Mouse (Mus musculus) MEL (cell line): Measurements from ENCODE around the gene M6pr.

Source experiments
- CHD2 ChIP-seq: IDR thresholded peaks from 2 replicates; pipeline ENCODE4 v1.6.1; 2011; ENCODE audit warnings: low read length, improper control_type of control experiment
- CTCF ChIP-seq, 3 experiments: IDR thresholded peaks in 2 of 3; conservative IDR thresholded peaks in 1 of 3; 2 replicates each; pipeline ENCODE4 v1.5.1; 2011 to 2012; ENCODE audit warnings: low read length in 3 of 3, low read depth in 2 of 3, mild to moderate bottlenecking in 2 of 3, improper control_type of control experiment in 1 of 3, inconsistent platforms in 1 of 3, mixed read lengths in 1 of 3, moderate library complexity in 1 of 3; ENCODE audit not compliant: control insufficient read depth in 1 of 3, insufficient read depth in 1 of 3, poor library complexity in 1 of 3, severe bottlenecking in 1 of 3
- POLR2A ChIP-seq, 2 experiments: IDR thresholded peaks; 2 replicates each; pipeline ENCODE4 v1.6.1; 2011 to 2012; ENCODE audit warnings: low read length in 2 of 2, mild to moderate bottlenecking in 2 of 2, control low read depth in 1 of 2, improper control_type of control experiment in 1 of 2, low read depth in 1 of 2, moderate library complexity in 1 of 2; ENCODE audit not compliant: control insufficient read depth in 1 of 2, insufficient read depth in 1 of 2, poor library complexity in 1 of 2
- POLR2AphosphoS2 ChIP-seq: IDR thresholded peaks from 2 replicates; pipeline ENCODE4 v1.6.1; 2011; ENCODE audit warnings: low read length, improper control_type of control experiment
- TAL1 ChIP-seq: IDR thresholded peaks from 2 replicates; pipeline ENCODE4 v1.6.1; 2012; ENCODE audit warnings: mild to moderate bottlenecking, inconsistent platforms, low read length, moderate library complexity, mixed read lengths
- TCF12 ChIP-seq: IDR thresholded peaks from 2 replicates; pipeline ENCODE4 v1.6.1; 2014; ENCODE audit warnings: low read depth, mild to moderate bottlenecking, inconsistent platforms, low read length, improper control_type of control experiment, moderate library complexity

- TF ChIP-seq POLR2A (IDR thresholded peaks at IDR 0.05; ENCODE audit: control insufficient read depth in 1 of 2, insufficient read depth in 1 of 2, low read depth in 1 of 2, low read length in 2 of 2, poor library complexity in 1 of 2), result no peak
- TF ChIP-seq TCF12, result peak; percentile 90
- TF ChIP-seq CHD2, result no peak
- no peak for TF ChIP-seq CTCF (IDR thresholded peaks at IDR 0.05 in 2 of 3, conservative IDR thresholded peaks at IDR 0.05 in 1 of 3; ENCODE audit: control insufficient read depth in 1 of 3, insufficient read depth in 1 of 3, low read depth in 2 of 3, low read length in 3 of 3, poor library complexity in 1 of 3, severe bottlenecking in 1 of 3)
- TF ChIP-seq POLR2AphosphoS2, result no peak
- peak; percentile 69 for TF ChIP-seq TAL1
Observed at GRCm38 (mm10) chr6:122291735-122292134, 16.8 kb upstream of the M6pr start.
